Mouse (Mus musculus): ENCODE data around the gene Mapk13. TPM values are rescaled to one million over a fixed set of nuclear protein-coding genes. Genes with fewer than 3 reads are reported as not detected.
"Not testable (repeated sequence)": the region's sequence is repeated elsewhere in the genome, so short reads cannot be mapped to it uniquely, and the experiment has no call there.

Gene Mapk13
- polyA plus RNA-seq, 1 experiment = 0.50 TPM

DNA sequence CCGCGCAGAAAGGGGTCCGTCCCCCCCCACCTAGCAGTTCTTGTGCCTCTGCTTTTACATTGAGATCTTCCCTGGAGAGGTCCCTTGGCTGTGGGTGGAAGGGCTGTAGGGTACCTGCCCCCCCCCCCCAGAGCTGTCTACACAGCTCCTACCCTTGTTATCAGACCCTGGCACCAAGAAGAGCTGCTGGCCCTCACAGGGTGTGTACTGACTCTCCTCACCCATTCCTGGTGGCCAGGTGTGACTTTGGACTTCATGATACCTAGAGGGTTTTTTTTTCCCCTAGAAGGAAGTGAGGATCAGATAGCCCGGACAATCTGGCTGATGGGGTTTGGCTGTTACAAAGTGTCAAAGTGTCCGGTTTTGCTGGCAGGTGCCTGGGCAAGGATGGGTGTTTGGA is 2.2 kb downstream of the Mapk13 start:
- Histone ChIP-seq H3K4me3 (replicated peaks) (no peak overlapping the region), H3K9me3 (peaks cover 19% of the 10 kb centered on the region), H3K4me1 (peaks cover 22% of the 10 kb centered on the region), H3K36me3 (replicated peaks; ENCODE audit: low read length) (no peaks in the 10 kb centered on the region), H3K27me3 (replicated peaks) (peaks cover 76% of the 10 kb centered on the region)
- TF ChIP-seq FLI1 (IDR thresholded peaks at IDR 0.05; ENCODE audit: low read length) (no peak), GATA1 (IDR thresholded peaks at IDR 0.05; ENCODE audit: borderline replicate concordance, low read length) (no peak)

DNA sequence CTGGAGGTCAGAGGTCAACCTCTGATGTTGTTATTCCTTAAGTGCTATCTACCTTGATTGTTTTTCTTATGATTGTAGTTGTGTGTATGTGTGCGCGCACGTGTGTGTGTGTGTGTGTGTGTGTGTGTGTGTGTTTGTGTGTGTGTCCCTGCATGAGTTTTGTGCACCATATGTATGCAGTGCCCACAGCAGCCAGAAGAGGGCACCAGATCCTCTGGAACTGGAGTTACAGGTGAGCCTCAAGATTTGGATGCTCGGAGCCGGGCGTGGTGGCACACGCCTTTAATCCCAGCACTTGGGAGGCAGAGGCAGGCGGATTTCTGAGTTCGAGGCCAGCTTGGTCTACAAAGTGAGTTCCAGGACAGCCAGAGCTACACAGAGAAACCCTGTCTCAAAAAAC is 5.2 kb downstream of the Mapk13 start:
- not testable (repeated sequence) for H3K4me3 ChIP-seq (replicated peaks)
- peaks cover 30% of the 10 kb centered on the region for H3K9me3 ChIP-seq

DNA sequence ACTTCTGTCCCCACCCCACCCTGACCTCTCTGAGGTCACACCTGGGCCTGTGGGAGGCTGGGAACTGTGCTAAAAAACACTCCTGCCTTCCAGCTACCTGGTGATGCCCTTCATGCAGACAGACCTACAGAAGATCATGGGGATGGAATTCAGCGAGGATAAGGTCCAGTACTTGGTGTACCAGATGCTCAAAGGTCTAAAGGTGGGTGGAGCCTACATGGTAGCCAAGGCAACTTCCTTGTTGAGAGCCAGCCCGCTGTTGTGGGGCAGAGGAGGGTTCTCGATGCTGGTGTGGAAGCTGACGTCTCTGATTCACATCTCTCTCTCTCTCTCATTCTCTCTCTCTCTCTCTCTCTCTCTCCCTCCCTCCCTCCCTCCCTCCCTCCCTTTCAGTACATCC is 6.1 kb downstream of the Mapk13 start:
- no peak overlapping the region for H3K4me3 ChIP-seq (replicated peaks)
- peaks cover 21% of the 10 kb centered on the region for H3K4me1 ChIP-seq
- no peaks in the 10 kb centered on the region for H3K36me3 ChIP-seq (replicated peaks; ENCODE audit: low read length)
- peaks cover 72% of the 10 kb centered on the region for H3K27me3 ChIP-seq (replicated peaks)
- TF ChIP-seq FLI1 (IDR thresholded peaks at IDR 0.05; ENCODE audit: low read length) (no peak), GATA1 (IDR thresholded peaks at IDR 0.05; ENCODE audit: borderline replicate concordance, low read length) (no peak)
- H3K9me3 ChIP-seq = peaks cover 30% of the 10 kb centered on the region

More for the DNA sequence above, 5.2 kb downstream of the Mapk13 start:
- peaks cover 76% of the 10 kb centered on the region for H3K27me3 ChIP-seq (replicated peaks)
- H3K4me1 ChIP-seq = peaks cover 25% of the 10 kb centered on the region
- H3K36me3 ChIP-seq (replicated peaks; ENCODE audit: low read length) = not testable (repeated sequence)

DNA sequence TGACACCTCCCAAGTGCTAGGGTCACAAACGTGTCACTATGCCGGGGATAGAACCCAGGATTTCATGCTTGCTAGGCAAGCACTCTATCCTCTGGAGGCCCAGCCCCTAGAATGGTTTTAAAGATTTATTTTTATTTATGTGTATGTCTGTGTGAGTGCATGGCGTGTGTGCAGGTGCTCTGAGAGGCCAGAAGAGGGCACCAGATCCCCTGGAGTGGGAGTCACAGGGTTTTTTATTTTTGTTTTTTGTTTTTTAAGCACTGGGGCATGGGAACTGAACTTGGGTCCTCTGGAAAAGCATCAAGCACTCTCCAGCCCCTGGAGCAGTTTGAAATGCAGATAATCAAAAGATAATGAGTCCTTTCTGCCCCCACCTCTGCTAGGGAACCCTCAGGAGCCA is 7.7 kb downstream of the Mapk13 start:
- TF ChIP-seq FLI1 (IDR thresholded peaks at IDR 0.05; ENCODE audit: low read length) = no peak
- no peak for TF ChIP-seq GATA1 (IDR thresholded peaks at IDR 0.05; ENCODE audit: borderline replicate concordance, low read length)
- Histone ChIP-seq H3K9me3 (peaks cover 30% of the 10 kb centered on the region), H3K4me1 (peaks cover 28% of the 10 kb centered on the region), H3K36me3 (replicated peaks; ENCODE audit: low read length) (no peaks in the 10 kb centered on the region), H3K4me3 (replicated peaks) (no peak overlapping the region), H3K27me3 (replicated peaks) (peaks cover 58% of the 10 kb centered on the region)

DNA sequence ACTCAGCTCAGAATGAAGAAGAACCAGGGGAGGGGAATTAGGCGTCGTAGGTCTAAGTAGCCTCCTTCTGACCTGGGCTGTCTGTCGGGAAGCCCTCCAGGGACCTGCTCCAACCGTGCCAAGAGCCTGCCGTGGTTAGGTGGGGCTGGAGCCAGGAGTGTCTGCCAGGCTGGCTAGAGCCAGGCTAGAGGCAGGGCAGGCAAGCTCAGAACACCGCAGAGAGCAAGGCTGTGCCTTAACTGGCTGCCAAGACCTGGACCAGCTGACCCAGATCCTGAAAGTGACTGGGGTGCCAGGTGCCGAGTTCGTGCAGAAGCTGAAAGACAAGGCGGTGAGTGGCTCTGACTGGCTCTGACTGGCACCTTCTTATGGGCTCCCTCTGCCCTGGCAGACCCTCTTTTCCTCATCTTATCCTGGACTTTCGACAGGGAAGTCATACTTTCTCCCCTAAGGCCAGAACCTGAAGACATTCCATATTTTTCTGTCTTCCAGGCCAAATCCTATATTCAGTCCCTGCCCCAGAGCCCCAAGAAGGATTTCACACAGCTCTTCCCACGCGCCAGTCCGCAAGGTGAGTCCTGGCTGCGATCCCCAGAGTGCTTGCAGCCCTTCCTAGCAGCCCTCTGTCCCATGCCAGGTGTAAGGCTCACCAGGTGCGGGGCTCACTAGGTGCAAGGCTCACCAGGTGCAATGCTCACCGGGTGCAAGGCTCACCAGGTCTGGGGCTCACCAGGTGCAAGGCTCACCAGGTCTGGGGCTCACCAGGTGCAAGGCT is 8.3 kb downstream of the Mapk13 start:
- TF ChIP-seq FLI1 (IDR thresholded peaks at IDR 0.05; ENCODE audit: low read length) (no peak), GATA1 (IDR thresholded peaks at IDR 0.05; ENCODE audit: borderline replicate concordance, low read length) (no peak)
- Histone ChIP-seq H3K9me3 (peaks cover 30% of the 10 kb centered on the region), H3K27me3 (replicated peaks) (peaks cover 53% of the 10 kb centered on the region), H3K36me3 (replicated peaks; ENCODE audit: low read length) (no peaks in the 10 kb centered on the region), H3K4me1 (peaks cover 28% of the 10 kb centered on the region), H3K4me3 (replicated peaks) (no peak overlapping the region)

DNA sequence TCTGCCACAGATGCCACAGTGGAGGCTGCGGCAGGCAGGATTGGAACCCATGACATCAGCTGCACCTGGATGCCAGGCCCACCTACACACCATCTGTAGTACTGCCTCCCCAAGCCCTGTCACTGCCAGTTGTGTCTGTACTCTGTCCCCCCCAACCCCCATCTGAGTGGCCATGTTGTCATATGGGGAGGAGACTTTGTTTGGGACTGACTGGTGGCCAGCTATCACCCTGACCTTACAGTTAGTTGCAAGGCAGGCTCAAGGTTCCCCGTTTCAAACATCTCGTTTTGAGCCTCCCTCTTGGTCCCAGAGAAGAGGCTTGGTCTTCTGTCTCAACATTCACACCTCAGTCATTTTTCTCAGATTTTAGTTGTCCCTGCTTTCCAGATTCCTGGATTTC is 10.6 kb downstream of the Mapk13 start:
- Histone ChIP-seq H3K9me3 (peaks cover 21% of the 10 kb centered on the region), H3K4me1 (peaks cover 25% of the 10 kb centered on the region)
- TF ChIP-seq GATA1 (IDR thresholded peaks at IDR 0.05; ENCODE audit: borderline replicate concordance, low read length) (no peak), FLI1 (IDR thresholded peaks at IDR 0.05; ENCODE audit: low read length) (no peak)

DNA sequence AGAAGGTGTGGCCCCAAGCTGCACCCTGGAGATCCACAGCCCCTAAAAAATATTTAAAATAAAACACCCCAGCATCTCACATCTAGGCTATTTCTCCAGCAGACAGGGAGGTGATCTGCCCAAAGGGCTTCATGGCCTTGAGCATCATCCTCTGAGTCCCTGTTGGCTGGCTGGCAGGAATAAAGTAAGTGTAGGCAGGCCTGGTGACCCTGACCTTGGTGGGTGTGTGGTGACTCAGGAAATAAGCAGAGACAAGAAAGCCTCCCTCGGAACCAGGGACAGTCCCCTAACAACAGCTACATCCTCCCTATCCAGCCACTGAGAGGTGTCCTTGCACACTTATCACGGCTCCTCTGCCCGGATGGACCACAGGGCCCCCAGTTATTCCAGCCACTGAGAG is 11.7 kb downstream of the Mapk13 start:
- peaks cover 16% of the 10 kb centered on the region for H3K9me3 ChIP-seq
- peaks cover 25% of the 10 kb centered on the region for H3K4me1 ChIP-seq
- no peak for TF ChIP-seq FLI1 (IDR thresholded peaks at IDR 0.05; ENCODE audit: low read length)
- no peak overlapping the region for H3K4me3 ChIP-seq (replicated peaks)
- peaks cover 39% of the 10 kb centered on the region for H3K27me3 ChIP-seq (replicated peaks)
- no peaks in the 10 kb centered on the region for H3K36me3 ChIP-seq (replicated peaks; ENCODE audit: low read length)

More for the DNA sequence above, 10.6 kb downstream of the Mapk13 start:
- H3K36me3 ChIP-seq (replicated peaks; ENCODE audit: low read length) = no peaks in the 10 kb centered on the region
- no peak overlapping the region for H3K4me3 ChIP-seq (replicated peaks)
- peaks cover 42% of the 10 kb centered on the region for H3K27me3 ChIP-seq (replicated peaks)

DNA sequence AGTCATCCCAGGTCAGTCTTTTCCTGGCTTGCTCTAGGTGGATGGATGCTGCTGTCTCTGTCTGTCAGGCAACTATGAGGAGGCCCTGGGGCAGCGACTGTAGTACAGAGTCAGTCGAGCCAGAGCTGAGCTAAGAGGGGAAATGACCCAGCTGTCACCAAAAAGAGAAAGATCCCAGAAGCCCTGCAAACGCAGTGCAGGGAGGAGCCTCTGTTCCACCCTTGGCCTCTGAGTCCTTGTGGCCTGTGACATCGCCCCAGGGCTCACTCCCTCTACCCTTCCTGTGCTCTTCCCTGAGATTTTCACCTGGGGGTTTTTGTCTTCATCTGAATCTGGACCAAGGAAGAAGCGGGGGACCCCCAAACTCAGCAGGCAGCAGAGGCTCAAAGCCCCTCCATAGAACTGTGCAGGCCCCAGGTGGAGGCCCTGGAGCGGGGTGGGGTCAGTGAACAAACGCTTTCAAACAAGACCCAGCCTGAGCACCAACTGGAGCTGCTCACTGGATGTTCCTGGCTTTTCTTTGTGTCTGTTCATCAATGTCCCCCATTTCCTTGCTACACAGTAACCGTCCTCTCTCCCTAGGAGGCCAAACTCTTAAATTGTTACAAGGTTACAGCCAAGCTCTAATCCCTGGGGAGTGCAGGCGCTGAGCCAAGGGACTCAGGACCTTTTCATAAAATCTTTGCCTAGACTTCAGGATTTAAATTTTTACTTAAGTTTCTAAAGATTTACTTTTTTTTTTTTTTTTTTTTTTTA is 12.4 kb downstream of the Mapk13 start:
- H3K36me3 ChIP-seq (replicated peaks; ENCODE audit: low read length) = no peaks in the 10 kb centered on the region
- peaks cover 9% of the 10 kb centered on the region for H3K9me3 ChIP-seq
- no peak overlapping the region for H3K4me3 ChIP-seq (replicated peaks)
- TF ChIP-seq GATA1 (IDR thresholded peaks at IDR 0.05; ENCODE audit: borderline replicate concordance, low read length) (no peak), FLI1 (IDR thresholded peaks at IDR 0.05; ENCODE audit: low read length) (no peak)
- peaks cover 38% of the 10 kb centered on the region for H3K27me3 ChIP-seq (replicated peaks)
- H3K4me1 ChIP-seq = peaks cover 25% of the 10 kb centered on the region

DNA sequence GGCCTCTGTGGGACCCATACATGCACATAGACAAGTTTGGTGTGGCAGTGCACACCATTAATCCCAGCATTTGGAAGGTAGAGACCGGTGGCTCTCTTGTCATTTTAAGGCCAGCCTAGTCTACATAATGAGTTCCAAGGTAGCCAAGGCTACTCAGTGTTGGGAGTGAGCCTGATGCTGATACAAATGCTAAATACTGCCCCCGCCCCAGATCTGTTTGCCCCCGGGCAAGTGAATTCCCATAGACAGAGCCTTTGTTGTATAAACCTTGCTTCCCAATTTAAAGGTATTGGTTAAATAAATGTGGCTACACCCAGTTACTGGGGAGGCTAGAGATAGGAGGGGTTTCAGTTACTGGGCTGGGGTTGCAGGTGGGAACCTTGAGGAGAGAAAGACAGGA is 15.9 kb downstream of the Mapk13 start:
- Histone ChIP-seq H3K4me1 (peaks cover 12% of the 10 kb centered on the region), H3K9me3 (no peaks in the 10 kb centered on the region), H3K36me3 (replicated peaks; ENCODE audit: low read length) (no peaks in the 10 kb centered on the region), H3K27me3 (replicated peaks) (peaks cover 19% of the 10 kb centered on the region), H3K4me3 (replicated peaks) (no peak overlapping the region)
- TF ChIP-seq FLI1 (IDR thresholded peaks at IDR 0.05; ENCODE audit: low read length) (no peak), GATA1 (IDR thresholded peaks at IDR 0.05; ENCODE audit: borderline replicate concordance, low read length) (no peak)

DNA sequence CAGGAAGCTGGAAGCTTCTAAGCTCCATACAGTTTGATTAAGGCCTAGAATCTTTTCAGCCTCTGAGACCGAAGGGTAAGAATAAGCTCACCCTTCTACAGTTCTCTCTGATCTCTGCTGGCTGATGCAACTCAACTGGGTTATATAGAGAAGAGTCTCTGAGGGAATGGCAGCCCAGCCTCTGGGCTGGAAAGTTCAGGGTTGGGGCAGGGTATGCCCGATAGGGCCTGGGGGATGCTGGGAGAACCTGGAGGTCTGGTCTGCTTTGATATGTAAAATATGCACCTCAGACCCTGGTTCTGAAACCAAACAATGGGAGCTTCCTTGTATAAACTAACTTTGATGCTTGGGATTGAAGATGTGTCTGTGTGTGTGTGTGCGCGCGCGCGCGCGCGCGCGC is 18.4 kb downstream of the Mapk13 start:
- H3K4me3 ChIP-seq (replicated peaks) = no peak overlapping the region
- no peak for TF ChIP-seq FLI1 (IDR thresholded peaks at IDR 0.05; ENCODE audit: low read length)
- TF ChIP-seq GATA1 (IDR thresholded peaks at IDR 0.05; ENCODE audit: borderline replicate concordance, low read length) = no peak

More for the DNA sequence above, 18.4 kb downstream of the Mapk13 start:
- H3K36me3 ChIP-seq (replicated peaks; ENCODE audit: low read length) = no peaks in the 10 kb centered on the region
- H3K9me3 ChIP-seq = no peaks in the 10 kb centered on the region
- H3K4me1 ChIP-seq = no peaks in the 10 kb centered on the region
- peaks cover 19% of the 10 kb centered on the region for H3K27me3 ChIP-seq (replicated peaks)

All from megakaryocyte, embryonic 14.5 days (primary cell).